ENCODE assay signal across 11 mouse cellular contexts in genomic region chr16:37780911-37781310, GRCm38 (mm10). TPM values are rescaled to one million over a fixed set of nuclear protein-coding genes. Genes with fewer than 3 reads are reported as not detected.
DNase-seq lines count a peak whose midpoint lies in the region; ATAC-seq and TF ChIP-seq lines count a peak whose summit lies in the region.
"Had no signal": no experiment of that assay in that cellular context is flagged by ENCODE, and none has a peak within 500 bp of the region (broad histone marks: within the 10 kb centered on the region; RNA-seq: fewer than 3 reads in every experiment).

No protein-coding gene starts in this region.

- peaks cover 51% of the 10 kb centered on the region for H3K36me3 ChIP-seq in heart, embryonic 12.5 days
- H3K36me3 ChIP-seq in heart, embryonic 10.5 days = peaks cover 55% of the 10 kb centered on the region
- peaks cover 31% of the 10 kb centered on the region for H3K36me3 ChIP-seq in lung, embryonic 14.5 days (ENCODE audit: insufficient read depth)
- no peaks in the 10 kb centered on the region for H3K36me3 ChIP-seq in neural tube, embryonic 14.5 days (ENCODE audit: control insufficient read depth, insufficient read depth, low read length)

- H3K4me3 ChIP-seq in heart, embryonic 12.5 days = no peak overlapping the region
- no peak overlapping the region for H3K4me3 ChIP-seq in heart, embryonic 10.5 days
- H3K4me3 ChIP-seq in lung, embryonic 14.5 days (ENCODE audit: low read depth, low read length) = no peak overlapping the region
- H3K4me3 ChIP-seq in lung, adult 2 months (replicated peaks; ENCODE audit: extremely low read depth, low read depth, low read length) = no peak overlapping the region
- no peak overlapping the region for H3K4me3 ChIP-seq in neural tube, embryonic 14.5 days (ENCODE audit: low read depth, low read length)

- H3K9ac ChIP-seq in heart, embryonic 12.5 days = peak overlapping the region; percentile 42; the same call in 1 of the 2 replicates
- 0 out of 2 replicates have a peak overlapping the region, but pooled peaks have one; percentile 1 for H3K9ac ChIP-seq in lung, embryonic 14.5 days
- no peak overlapping the region for H3K9ac ChIP-seq in neural tube, embryonic 14.5 days (replicated peaks; ENCODE audit: low read depth, low read length)

- no peaks in the 10 kb centered on the region for H3K27me3 ChIP-seq in heart, embryonic 12.5 days (replicated peaks)
- no peaks in the 10 kb centered on the region for H3K27me3 ChIP-seq in heart, embryonic 10.5 days (ENCODE audit: insufficient read depth, poor library complexity, severe bottlenecking)
- no peaks in the 10 kb centered on the region for H3K27me3 ChIP-seq in lung, embryonic 14.5 days (ENCODE audit: insufficient read depth, low read length)
- no peaks in the 10 kb centered on the region for H3K27me3 ChIP-seq in neural tube, embryonic 14.5 days (ENCODE audit: control insufficient read depth, insufficient read depth, low read length)
- H3K27me3 ChIP-seq: CH12.LX had no signal

- DNase-seq in heart, embryonic 10.5 days (ENCODE audit: low spot score) = no peak
- no peak for DNase-seq in lung, embryonic 14.5 days
- DNase-seq in lung, adult 2 months = no peak
- peak; percentile 42 for DNase-seq in brain, adult 2 months (ENCODE audit: low read depth, low spot score)
- no peak for DNase-seq in gastrocnemius, postnatal 10 days
- DNase-seq: heart, postnatal 36 days; lung, postnatal 14 days; right cerebral cortex, adult 18-20 months had no signal

- no peaks in the 10 kb centered on the region for H3K9me3 ChIP-seq in heart, embryonic 12.5 days (replicated peaks)
- H3K9me3 ChIP-seq in heart, embryonic 10.5 days = no peaks in the 10 kb centered on the region
- no peaks in the 10 kb centered on the region for H3K9me3 ChIP-seq in lung, embryonic 14.5 days (ENCODE audit: low read depth, low read length)
- no peaks in the 10 kb centered on the region for H3K9me3 ChIP-seq in neural tube, embryonic 14.5 days (ENCODE audit: control insufficient read depth, low read length)

- WGBS in heart, embryonic 12.5 days = 72% methylated on average over 3 of the region's 3 CpGs
- WGBS in heart, embryonic 10.5 days = 80% methylated on average over 3 of the region's 3 CpGs
- 59% methylated on average over 3 of the region's 3 CpGs for WGBS in lung, embryonic 14.5 days
- WGBS in lung, adult 2 months = 65% methylated on average over 3 of the region's 3 CpGs
- WGBS in neural tube, embryonic 14.5 days = 42% methylated on average over 3 of the region's 3 CpGs

- peak overlapping the region; percentile 29 for H3K4me2 ChIP-seq in heart, embryonic 12.5 days
- peak overlapping the region; percentile 62 for H3K4me2 ChIP-seq in lung, embryonic 14.5 days
- H3K4me2 ChIP-seq in neural tube, embryonic 14.5 days (ENCODE audit: low read depth, low read length) = no peak overlapping the region

- no peak for ATAC-seq in heart, embryonic 12.5 days (ENCODE audit: insufficient number of reproducible peaks, low FRiP score)
- ATAC-seq in lung, embryonic 14.5 days (ENCODE audit: insufficient read depth) = no peak
- peak; percentile 47; the same call in 1 of the 2 replicates for ATAC-seq in neural tube, embryonic 14.5 days (ENCODE audit: low read depth)

- TF ChIP-seq POLR2A in lung, adult 2 months (IDR thresholded peaks at IDR 0.05; ENCODE audit: borderline replicate concordance, extremely low read depth, low read depth, low read length) = no peak

- H3K27ac ChIP-seq in heart, embryonic 12.5 days (ENCODE audit: poor library complexity, severe bottlenecking) = peak overlapping the region; percentile 51
- no peak overlapping the region for H3K27ac ChIP-seq in heart, embryonic 10.5 days
- peak overlapping the region; percentile 69 for H3K27ac ChIP-seq in lung, embryonic 14.5 days (ENCODE audit: low read depth)
- H3K27ac ChIP-seq in neural tube, embryonic 14.5 days (ENCODE audit: low read depth, low read length) = peak overlapping the region; percentile 45

- no peak for TF ChIP-seq CTCF in lung, embryonic 14.5 days (IDR thresholded peaks at IDR 0.05; ENCODE audit: low read depth)
- no peak for TF ChIP-seq CTCF in lung, adult 2 months (IDR thresholded peaks at IDR 0.05; ENCODE audit: insufficient read depth, low read length)

- H3K4me1 ChIP-seq in heart, embryonic 12.5 days (replicated peaks) = peaks cover 54% of the 10 kb centered on the region
- H3K4me1 ChIP-seq in heart, embryonic 10.5 days = peaks cover 40% of the 10 kb centered on the region
- peaks cover 32% of the 10 kb centered on the region for H3K4me1 ChIP-seq in lung, embryonic 14.5 days (ENCODE audit: insufficient read depth)
- H3K4me1 ChIP-seq in lung, adult 2 months (ENCODE audit: control insufficient read depth, insufficient read depth, low read length) = 0 out of 2 replicates have a peak, but pooled peaks cover 3% of the 10 kb centered on the region
- H3K4me1 ChIP-seq in neural tube, embryonic 14.5 days (ENCODE audit: control insufficient read depth, insufficient read depth, low read length) = peaks cover 26% of the 10 kb centered on the region

RNA-seq across cellular contexts. Expression of gene Fstl1, which starts 4.2 kb away (rescaled TPM):
- 558 and 559 TPM in 2 replicates for polyA plus RNA-seq in heart, embryonic 12.5 days (2016; fragmentation: Nextera tagmentation; extraction: Ambion mirVana)
- polyA plus RNA-seq in heart, embryonic 10.5 days (2016; fragmentation: Nextera tagmentation; extraction: Ambion mirVana) = 312 and 372 TPM in 2 replicates
- polyA plus RNA-seq in lung, embryonic 14.5 days (2014; fragmentation: Nextera tagmentation; extraction: Ambion mirVana) = 460 and 502 TPM in 2 replicates
- 36.0 and 44.5 TPM in 2 replicates for polyA plus RNA-seq in lung, adult 2 months (2012; rRNA removed)
- polyA plus RNA-seq in neural tube, embryonic 14.5 days (2014; fragmentation: Nextera tagmentation; extraction: Ambion mirVana) = 62.8 and 170 TPM in 2 replicates
- 100 to 1,000 TPM; 329 to 424 TPM for total RNA-seq in gastrocnemius, postnatal 10 days (2021)
